Mouse (Mus musculus) ES-Bruce4 (cell line): ENCODE results near the gene Prkd1. TPM values are rescaled to one million over a fixed set of nuclear protein-coding genes. Genes with fewer than 3 reads are reported as not detected.

Experiments used
- H3K27ac ChIP-seq: 2 replicates; pipeline ENCODE4 v1.5.1; 2012; ENCODE audit warnings: low read length, inconsistent platforms; ENCODE audit not compliant: insufficient read depth
- H3K27me3 ChIP-seq: 2 replicates; pipeline ENCODE4 v1.6.1; 2012; ENCODE audit warnings: mild to moderate bottlenecking, low read length, inconsistent platforms; ENCODE audit not compliant: control insufficient read depth, poor library complexity, insufficient read depth, severe bottlenecking
- H3K36me3 ChIP-seq: 2 replicates; pipeline ENCODE4 v1.6.1; 2012; ENCODE audit warnings: inconsistent platforms, mild to moderate bottlenecking, low read length, moderate library complexity; ENCODE audit not compliant: control insufficient read depth, poor library complexity, insufficient read depth, severe bottlenecking
- H3K4me1 ChIP-seq: one replicate; pipeline ENCODE4 v1.8.1; 2011; ENCODE audit warnings: low read length; ENCODE audit not compliant: control insufficient read depth, insufficient read depth
- H3K4me3 ChIP-seq: 2 replicates; pipeline ENCODE4 v1.5.1; 2011; ENCODE audit warnings: low read depth, mild to moderate bottlenecking, low read length
- H3K9ac ChIP-seq: 2 replicates; pipeline ENCODE4 v1.6.1; 2012; ENCODE audit warnings: low read depth, mild to moderate bottlenecking, inconsistent platforms; ENCODE audit not compliant: poor library complexity, severe bottlenecking
- H3K9me3 ChIP-seq: replicated peaks from 2 replicates; pipeline ENCODE4 v1.6.1; 2012; ENCODE audit warnings: mild to moderate bottlenecking, low read length, inconsistent platforms; ENCODE audit not compliant: control insufficient read depth, poor library complexity, insufficient read depth, severe bottlenecking
- CTCF ChIP-seq: IDR thresholded peaks from one replicate; pipeline ENCODE4 v1.8.1; 2011; ENCODE audit warnings: low read depth, low read length
- EP300 ChIP-seq: IDR thresholded peaks from 2 replicates; pipeline ENCODE4 v1.6.1; 2011; ENCODE audit warnings: low read depth, low read length; ENCODE audit not compliant: insufficient read depth
- POLR2A ChIP-seq: IDR thresholded peaks from one replicate; pipeline ENCODE4 v1.8.1; 2011; ENCODE audit warnings: low read length; ENCODE audit not compliant: insufficient read depth
- polyA plus RNA-seq: library from polyadenylated mRNA; stranded (reverse); fragments of >200 nt; gene quantifications from 2 replicates; pipeline ENCODE4 v1.2.4, GENCODE M21; 2011; ENCODE audit warnings: low read depth; ENCODE audit not compliant: missing spikeins, insufficient read depth, insufficient read length

Prkd1 gene
- polyA plus RNA-seq, 1 experiment = 3.4 TPM

DNA sequence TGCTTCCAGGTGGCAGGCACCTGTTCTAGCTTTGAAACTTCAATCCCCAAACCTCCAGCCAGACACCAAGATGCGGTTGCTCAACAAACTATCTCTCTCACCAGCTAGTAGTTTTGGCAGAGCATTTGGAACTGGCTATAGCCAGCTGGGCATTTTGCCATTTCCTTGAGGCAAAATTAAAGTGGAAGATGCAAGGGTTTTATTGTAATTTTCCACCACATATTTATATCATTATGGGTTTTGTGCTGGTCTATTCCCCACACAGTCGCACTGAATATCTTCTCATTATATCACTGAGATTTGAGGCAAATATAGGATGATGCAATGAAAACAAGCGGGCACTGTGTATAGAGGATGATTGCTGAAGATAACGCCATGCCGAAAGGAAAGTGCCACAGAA, 102.5 kb downstream of the Prkd1 start:
- H3K9me3 ChIP-seq = no peaks in the 10 kb centered on the region
- H3K27ac ChIP-seq = no peak overlapping the region
- TF ChIP-seq POLR2A (no peak), EP300 (no peak)
- no peaks in the 10 kb centered on the region for H3K27me3 ChIP-seq
- H3K4me3 ChIP-seq = no peak overlapping the region
- no peaks in the 10 kb centered on the region for H3K4me1 ChIP-seq
- no peaks in the 10 kb centered on the region for H3K36me3 ChIP-seq
- H3K9ac ChIP-seq = no peak overlapping the region

DNA sequence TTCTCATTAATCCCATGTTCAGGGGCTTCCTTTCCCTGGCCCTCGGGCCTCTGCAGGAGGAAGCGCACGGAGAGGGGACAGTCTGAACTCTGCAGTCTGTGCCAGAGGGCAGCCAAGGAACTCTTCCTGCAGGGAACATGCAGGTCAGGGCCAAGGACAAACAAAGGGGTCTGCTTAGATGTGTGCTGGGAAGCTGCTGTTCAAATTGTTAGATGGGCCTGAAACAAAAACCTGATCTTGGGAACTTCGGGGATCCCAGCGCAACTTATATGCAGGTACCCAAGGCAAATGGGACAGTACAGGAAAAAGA, 103.3 kb downstream of the Prkd1 start:
- Histone ChIP-seq H3K4me1 (no peaks in the 10 kb centered on the region), H3K36me3 (no peaks in the 10 kb centered on the region), H3K9me3 (no peaks in the 10 kb centered on the region), H3K9ac (no peak overlapping the region), H3K4me3 (no peak overlapping the region), H3K27me3 (no peaks in the 10 kb centered on the region), H3K27ac (no peak overlapping the region)
- TF ChIP-seq EP300 = no peak

DNA sequence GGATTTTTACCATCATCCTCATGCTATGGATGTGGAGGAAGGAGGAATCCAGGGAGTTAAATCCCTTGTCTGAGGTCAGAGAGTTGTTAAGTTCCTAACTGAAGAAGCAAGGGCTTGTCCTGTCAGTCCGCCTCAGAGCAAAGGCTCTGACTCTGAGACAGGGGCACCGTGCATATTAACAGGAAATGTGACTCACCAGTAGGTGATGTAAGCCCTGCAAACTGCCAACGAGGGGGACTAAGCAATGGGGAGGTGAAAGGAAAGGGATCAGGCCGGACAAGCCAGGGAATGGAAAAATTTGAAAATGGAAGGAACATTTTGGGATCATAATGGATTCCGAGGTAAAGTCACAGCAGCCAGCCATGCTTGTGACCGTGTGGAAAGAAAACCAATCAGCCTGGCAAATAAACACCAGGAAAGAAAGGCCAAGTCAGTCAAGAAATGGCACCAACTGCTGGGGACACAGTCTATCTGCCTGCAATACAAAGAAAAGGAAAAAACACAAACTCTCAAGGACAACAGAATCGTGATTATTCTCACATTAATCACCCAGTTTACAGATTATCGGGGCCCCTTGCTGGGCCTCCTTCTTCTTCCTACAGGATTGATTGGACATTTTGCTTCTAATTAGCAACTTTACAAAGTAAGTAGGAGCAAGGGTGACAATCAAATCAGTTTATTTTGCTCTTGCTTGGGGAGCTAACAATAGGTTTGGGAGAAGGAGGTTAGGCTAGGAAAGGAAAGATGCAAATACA, 103.9 kb downstream of the Prkd1 start:
- no peaks in the 10 kb centered on the region for H3K9me3 ChIP-seq
- no peak overlapping the region for H3K27ac ChIP-seq
- H3K27me3 ChIP-seq = no peaks in the 10 kb centered on the region
- no peaks in the 10 kb centered on the region for H3K4me1 ChIP-seq
- TF ChIP-seq EP300 (no peak), CTCF (no peak), POLR2A (no peak)
- no peaks in the 10 kb centered on the region for H3K36me3 ChIP-seq
- no peak overlapping the region for H3K9ac ChIP-seq
- H3K4me3 ChIP-seq = no peak overlapping the region

DNA sequence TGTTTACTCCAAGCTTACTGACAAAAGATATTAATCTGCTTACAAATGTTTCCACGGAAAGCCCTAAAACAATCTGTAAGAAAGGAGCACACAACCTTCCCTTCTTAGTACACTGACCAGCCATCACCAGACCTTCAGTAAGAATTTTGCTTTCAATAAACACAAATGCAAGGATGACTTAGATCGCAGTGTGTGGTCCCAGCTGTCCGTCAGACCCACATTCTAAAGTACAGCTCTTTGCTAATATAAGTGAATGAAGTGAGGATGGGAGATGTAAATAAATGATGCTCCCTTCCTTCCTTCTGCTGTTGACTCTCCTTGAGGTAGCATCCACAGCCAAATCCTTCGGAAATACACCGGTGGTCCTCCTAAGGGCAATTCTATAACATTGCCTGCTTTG, 108.1 kb downstream of the Prkd1 start:
- TF ChIP-seq POLR2A (no peak), CTCF (no peak), EP300 (no peak)
- no peaks in the 10 kb centered on the region for H3K9me3 ChIP-seq
- no peak overlapping the region for H3K4me3 ChIP-seq
- no peak overlapping the region for H3K27ac ChIP-seq
- H3K36me3 ChIP-seq = no peaks in the 10 kb centered on the region
- H3K4me1 ChIP-seq = no peaks in the 10 kb centered on the region
- H3K9ac ChIP-seq = no peak overlapping the region
- H3K27me3 ChIP-seq = no peaks in the 10 kb centered on the region

DNA sequence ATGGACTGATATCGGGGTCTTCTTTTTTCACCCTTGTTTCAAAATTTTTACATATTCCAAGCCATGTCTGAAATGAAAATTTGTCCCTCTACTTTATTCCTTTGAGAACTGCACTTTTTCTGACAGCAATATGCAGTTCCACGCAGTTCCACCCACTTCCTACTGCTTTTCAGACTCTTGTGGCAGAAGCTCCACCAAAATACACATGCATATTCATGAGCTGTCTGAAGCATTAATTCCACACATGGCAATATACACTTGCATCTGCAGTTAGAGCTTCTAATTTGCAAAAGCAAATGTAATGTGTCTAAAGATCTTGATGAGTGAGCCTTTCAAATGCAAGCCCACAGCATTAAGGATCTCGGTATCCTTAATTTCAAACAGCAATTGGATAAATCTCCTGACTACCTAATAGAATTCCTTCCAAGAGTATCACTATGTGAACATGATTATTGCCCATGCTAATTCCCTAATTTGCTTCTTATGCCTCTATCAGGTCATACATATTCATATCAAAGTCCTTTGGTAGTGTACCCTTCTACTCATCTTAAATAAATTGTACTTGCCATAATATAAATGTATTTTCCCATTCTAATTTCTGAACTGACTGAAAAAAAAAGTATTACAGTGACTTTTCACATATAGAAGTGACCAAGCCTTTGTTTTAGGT, 110.5 kb downstream of the Prkd1 start:
- no peaks in the 10 kb centered on the region for H3K27me3 ChIP-seq
- no peaks in the 10 kb centered on the region for H3K4me1 ChIP-seq
- H3K9ac ChIP-seq = no peak overlapping the region
- no peak overlapping the region for H3K27ac ChIP-seq
- H3K4me3 ChIP-seq = no peak overlapping the region
- no peaks in the 10 kb centered on the region for H3K36me3 ChIP-seq
- no peak for TF ChIP-seq CTCF
- TF ChIP-seq EP300 = no peak
- no peak for TF ChIP-seq POLR2A
- H3K9me3 ChIP-seq = no peaks in the 10 kb centered on the region

DNA sequence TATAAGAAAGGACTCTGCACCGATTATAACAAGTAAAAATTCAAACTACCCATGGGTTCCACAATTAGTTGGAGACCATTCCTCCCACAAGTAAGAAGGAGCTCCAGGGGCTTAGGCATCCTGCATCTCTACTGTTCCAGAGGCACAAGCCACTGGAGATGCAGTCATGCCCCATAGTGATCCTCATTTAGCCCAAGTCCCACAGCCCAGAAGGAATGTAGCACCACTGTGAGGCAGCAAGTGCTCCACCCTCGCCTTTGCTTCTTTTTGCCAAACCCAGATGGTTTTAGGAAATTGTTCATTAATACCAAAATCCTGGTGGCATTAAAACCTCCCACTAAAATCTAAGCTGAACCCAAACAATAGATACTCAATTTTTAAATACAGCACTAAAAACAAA, 111.1 kb downstream of the Prkd1 start:
- Histone ChIP-seq H3K4me1 (no peaks in the 10 kb centered on the region), H3K9me3 (no peaks in the 10 kb centered on the region), H3K27ac (no peak overlapping the region), H3K27me3 (no peaks in the 10 kb centered on the region), H3K9ac (no peak overlapping the region), H3K4me3 (no peak overlapping the region), H3K36me3 (no peaks in the 10 kb centered on the region)
- TF ChIP-seq POLR2A = no peak
- TF ChIP-seq CTCF = no peak
- TF ChIP-seq EP300 = no peak
